Mouse (Mus musculus): ENCODE measurements at regions not wholly inside any gene's neighbourhood (a gene's known extent, or its start where the extent isn't known, plus 50 kb on each side); places are given as distances from the start of the nearest gene placed in this dataset.
A peak's percentile ranks its signal among the peaks of the same experiment; 100 is the strongest.

DNA sequence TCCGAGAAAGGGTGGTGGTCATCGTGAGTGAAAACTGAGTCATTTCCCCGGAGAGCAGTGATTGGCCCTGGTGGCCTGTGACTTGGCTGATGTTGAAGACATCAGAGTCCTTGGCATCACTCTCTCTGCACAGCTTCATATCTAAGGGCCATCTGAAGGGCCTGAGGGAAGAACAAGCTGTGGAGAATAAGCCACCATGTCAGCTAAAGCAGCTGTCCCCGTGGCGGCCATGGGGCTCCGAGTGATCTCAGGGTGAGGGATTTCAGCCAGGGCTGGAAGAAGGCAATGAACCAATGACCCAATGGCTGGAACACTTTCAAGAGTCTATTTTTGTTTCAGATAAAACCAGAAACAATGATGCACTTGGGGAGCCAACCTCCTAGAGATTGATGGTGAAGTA, 62.2 kb downstream of the Ttc32 start:
- peak; percentile 11 to 31 for DNase-seq

DNA sequence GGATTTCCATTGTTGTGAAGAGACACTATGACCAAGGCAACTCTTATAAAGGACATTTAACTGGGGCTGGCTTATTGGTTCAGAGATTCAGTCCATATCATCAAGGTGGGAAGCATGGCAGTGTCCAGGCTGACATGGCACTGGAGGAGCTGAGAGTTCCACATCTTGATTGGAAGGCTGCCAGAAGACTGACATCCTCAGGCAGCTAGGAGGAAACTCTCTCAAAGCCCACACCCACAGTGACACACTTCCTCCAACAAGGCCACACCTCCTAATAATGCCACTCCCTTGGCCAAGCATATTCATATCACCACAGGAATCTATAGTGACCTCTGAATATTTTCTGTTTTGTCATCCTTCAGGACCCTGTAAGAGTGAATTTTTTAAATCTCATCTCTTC, 65.3 kb downstream of the Ttc32 start:
- DNase-seq = no peak

DNA sequence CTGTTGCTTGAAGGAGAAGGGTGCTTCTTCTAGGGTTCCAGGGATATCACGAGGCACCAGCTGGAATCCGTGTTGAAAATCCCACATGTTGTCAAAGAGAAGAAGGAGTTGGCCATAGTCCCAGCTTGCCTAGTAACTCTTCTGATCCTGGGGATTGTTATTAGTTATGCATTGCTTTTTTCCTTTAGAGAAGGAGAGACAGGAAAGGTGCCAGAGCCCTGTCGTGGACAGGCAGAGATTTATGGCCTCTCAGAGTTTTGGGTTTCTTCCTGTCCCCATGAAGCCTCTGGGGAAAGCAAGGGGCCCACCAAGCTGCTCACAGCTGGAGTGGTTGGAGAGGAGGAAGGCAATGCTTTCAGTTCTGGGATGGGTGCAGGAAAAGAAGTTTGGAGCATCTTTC, 76.6 kb downstream of the Ttc32 start:
- DNase-seq = no peak

DNA sequence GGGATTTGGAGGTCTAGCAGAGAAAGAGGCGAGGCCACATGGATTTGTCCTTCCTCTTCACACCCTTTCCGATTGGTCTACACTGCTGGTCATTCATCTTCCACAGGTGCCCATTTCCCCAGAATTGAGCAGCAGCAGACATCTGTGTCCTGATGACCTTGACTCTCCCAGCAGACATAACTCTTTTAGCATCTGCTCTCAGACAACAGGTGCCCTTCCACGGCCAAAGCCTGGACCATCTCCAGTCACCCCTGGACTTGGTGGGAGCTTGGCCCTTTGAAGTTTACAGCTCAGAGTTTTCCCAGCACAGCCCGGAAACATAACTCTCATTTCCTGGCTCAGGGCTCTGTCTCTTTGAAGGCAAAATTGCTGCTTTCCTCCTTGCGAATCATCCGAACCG, 80.0 kb downstream of the Ttc32 start:
- DNase-seq = no peak

DNA sequence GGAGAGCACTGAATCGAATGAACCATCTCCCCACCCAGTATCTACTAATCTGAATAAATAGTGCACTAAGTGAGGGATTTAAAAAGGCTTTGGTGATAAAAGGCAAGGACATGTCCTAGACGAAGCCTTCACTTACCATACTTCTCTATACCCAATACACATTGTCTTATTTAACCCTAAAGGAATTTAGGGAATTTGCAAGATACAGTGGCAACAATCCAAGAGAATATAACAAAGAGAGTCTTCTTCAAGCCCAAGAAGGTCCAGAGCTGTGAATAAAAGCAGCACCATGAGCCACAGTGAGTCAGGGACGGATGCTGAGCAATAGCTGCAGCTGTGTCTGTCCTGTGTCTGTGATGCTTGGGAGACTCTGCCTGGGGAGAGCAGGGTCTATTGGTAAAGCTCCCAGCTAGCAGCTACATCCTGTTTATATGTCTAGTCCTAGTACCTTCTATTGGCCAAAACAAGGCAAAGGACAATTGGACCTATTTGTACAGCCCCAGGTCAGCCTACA, 82.4 kb downstream of the Ttc32 start:
- no peak for DNase-seq

DNA sequence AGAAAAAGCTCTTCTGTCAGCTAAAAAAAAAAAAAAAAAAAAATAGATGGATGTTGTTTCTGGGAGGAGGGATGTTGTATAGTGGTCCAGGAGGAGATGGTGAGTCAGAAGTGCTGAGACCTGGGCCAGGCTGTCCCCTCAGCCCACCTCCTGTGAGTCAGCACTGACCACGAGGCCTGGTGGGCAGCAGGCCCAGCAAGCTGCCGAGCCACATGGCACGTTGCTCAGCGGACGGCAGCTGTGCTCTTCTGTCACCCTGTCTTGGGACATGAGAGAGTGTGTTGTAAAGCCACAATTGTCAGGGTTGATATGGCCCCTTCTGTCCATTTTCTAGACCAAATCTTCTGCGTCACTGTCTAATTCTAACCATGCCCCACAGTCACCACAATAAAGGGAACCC, 83.9 kb downstream of the Ttc32 start:
- no peak for DNase-seq

DNA sequence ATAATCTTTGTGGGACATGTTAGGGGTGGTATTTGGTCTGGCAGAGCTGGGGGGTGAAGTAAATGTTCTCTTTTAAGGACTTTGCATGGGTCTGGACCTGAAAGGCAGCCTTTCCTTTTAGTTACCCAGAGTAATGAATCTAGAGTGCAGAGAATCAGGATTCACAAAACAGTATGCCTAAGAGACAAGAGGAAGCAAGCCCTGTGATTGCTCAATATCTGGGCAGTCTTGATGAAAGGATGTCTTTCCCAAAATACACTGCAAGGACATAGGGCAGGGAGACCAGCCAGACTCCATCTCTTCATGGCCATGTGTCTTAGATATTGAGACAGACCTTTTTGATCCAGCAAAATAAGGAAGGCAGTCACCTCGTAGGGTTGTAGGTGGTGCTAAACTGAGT, 84.3 kb downstream of the Ttc32 start:
- DNase-seq = no peak

DNA sequence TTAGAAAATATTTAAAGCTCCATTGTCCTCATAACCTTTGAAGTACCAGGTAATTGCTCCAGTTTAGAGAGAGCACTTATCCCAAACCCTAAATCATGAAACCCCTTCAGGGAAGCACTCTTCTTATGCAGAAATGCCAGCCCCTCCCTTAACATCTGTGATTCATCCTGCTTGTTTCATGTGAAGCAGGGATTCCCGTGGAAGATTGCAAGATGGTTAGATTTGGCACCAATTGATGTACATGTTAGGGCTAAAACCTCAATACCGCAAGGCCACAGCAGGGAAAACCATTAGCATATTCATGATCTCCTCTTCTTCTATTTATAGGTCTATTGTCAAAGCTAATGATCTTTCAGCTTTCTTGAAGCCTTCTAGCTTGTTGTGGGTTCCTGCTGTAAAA, 88.8 kb downstream of the Ttc32 start:
- DNase-seq = no peak

DNA sequence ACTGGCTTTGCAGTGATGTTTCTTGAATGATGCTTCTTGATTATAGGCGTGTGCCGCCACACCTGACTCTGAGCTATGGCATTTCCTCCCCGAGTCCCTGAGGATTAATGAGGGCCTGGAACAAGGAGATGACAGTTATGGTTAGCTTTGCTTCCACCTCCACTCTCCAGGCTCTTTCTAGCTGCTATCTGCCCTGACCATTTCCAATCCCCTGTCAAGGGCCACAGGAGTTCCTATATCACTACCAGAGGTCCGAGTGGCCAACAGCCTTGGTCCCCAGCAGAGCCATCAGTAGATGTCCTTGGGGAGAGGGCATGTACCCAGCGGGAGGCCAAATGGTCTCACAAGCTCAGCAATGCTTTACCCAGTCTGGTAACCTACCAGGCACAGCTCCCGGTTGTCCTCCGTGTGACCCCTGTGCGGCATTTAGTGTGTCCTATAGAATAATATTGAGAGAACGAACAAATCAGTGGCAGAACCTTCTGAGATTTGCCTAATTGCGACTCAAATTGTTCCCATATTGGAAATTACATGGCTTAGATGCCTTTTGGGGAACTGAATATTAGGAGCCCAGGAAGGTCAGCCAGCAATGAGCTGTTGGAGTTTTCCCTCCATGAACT, 98.2 kb downstream of the Ttc32 start:
- no peak for DNase-seq

DNA sequence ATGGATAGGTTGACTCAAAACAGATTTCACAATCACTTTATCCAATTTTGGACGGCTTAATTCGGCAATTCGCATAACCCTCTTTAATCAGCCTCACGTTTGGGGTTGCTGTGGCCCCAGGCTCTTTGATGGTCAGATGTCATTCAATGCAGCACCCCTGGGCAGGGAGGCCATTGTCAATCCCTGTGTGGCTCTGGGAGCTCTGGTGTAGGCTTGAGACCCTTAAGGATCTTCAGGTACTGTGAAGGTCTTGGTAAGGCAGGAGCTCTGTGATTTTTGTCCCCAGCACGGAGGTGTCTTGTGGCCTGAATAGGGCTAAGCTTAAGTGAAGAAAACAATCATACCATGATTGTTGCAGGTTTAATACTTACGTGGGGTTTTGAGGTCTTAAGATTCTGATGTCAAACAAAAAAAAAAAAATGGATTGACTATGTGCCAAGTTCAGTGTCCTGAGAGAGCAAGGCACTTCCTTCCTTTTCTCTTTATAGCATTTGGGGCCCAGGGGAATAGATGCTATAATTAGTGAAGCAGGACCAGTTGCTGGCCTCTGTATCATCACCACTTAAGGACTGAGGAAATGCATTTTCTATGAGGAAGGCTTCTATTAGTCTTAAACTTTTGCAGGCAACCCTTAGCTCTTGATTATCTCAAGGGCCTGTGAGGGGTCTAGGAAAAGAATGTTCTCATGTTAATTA, 98.9 kb downstream of the Ttc32 start:
- peak; percentile 10 to 44 for DNase-seq

DNA sequence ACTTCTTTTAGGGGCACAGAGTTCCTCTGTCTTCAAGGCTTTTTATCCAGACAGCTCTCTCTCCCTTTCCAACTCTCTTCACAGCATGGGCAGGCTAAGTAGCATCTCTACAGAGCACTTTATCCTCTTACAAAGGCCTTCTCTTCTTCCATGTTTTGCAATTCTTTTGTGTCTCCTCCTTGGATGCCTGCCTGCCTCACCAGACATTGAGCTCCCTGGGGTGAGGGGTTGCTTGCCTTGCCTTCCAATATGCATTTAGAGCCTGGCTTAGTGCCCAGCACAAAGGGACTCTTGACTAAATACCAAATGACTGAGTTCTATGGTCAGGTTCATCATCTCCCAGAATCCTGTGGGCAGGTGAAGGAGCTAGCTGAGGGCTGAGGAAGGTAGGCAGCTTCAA, 102.8 kb downstream of the Ttc32 start:
- DNase-seq = no peak

DNA sequence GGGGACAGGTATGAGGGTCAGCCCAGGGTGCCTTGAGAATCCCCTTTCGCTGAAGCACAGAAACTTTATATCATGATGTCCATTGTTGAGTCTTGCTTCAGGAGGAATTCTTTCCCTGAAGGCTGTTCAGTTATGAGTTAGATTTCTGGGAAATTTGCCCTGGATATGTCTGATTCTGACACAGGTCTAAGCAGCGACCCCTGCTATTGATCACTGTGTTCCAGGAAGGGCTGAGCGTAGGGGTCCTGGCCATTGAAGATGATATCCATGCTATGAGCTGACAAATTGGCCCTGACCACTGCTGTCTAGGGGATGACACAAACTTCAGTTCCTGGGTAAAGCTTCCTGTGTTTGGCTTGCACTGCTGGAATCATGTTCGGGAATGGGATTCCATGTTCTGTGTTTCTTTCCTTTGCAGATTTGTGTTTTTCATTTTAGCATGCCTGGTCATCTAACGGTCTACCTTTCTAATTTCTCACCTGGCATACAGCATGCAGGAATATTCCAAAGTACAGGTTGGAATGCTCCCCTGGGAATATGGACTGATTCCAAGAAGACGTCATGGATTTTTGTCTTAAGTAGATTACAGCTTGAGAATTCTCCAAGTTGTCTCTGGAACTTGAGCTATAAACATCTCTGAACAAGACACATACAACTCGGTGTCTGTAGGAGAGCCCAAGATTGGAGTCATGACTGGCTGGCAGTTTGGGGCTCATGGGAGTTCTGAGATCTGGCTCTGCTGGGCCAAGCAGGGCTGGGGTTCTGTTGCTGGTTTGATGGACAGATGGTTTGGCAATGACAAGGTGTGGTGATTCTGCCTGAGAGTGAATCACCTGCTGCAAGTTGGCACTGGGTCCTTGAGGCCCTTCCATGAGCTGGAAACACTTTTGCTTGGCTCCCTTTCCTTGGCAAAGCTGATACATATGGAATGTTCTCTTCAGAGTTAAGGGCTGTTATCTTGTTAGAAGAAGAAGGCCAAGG, 104.4 kb downstream of the Ttc32 start:
- no peak for DNase-seq

DNA sequence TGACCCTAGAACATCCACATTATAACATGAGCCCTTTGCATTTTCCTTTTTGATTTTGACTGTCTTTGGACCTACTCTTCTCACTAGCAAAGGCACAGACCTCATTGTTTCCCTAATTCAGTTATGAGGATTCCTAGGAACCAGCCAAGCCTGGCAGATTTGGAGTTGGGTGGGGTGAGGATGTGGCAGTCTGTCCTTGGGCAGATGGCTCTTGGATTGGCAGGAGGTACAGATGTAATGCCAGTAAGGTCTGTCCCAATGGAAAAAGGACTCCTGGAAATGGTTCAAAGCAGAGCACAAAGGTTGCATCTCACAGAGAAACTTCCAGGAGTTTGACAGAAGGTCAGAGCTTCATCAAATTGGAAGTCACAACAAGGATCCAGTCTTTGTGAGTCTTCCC, 121.2 kb downstream of the Ttc32 start:
- DNase-seq = no peak

DNA sequence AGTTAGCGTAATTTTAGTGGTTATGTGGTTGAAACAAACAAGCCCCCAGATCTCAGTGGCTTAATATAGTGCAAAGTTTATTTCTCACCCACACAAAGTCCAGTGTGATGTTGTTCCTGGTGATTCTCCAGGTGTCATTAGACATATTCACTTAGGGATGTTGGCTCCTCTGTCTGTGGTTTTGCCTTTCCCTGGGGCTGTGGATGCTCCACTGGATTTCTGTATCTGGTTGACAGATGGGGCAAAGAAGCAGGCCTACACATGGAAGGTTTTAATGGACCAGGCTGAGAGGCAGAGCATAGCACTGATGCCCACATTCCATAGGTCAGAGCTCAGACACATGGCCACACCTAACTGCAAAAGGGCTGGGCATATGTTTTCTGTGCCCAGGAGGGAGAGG, 121.6 kb downstream of the Ttc32 start:
- DNase-seq = no peak

DNA sequence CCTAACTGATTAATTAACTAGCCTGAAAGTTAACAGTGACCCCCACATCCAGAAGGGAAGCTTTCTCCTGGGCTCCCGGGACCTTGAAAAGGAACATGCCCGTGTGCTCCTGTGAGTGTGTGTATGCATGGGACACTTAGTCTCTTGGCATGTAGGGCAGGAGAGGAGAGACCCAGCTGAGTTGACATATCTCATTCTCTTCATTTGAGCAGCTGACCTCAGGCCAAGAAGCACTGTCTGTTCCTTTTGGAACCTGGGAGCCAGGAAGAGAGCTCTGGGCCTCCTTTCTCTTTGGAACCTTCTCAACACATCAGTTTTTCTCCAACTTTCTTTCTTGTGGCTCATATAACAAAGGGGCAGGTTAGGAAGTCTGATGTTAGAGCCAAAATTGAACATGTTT, 124.7 kb downstream of the Ttc32 start:
- no peak for DNase-seq

DNA sequence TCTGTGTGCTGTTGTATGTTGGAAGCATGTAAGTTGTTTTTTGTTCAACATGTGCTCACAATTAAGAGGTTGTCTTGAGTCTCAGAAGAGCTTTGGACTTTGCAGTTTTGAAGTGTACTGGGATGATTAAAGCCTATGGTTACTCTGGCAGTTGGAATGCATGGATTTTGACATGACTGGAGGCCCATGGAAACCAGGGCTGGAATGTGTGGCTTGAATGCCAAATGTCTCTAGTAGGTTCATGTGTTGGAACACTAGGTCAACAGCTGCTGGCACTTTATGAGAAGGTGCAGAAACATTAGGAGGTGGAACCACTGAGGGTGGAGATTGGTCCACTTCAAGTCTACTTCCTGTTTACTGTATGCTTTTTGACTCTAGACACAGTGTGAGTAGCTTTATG, 127.0 kb downstream of the Ttc32 start:
- peak in 1 of 2 experiments; percentile 11 for DNase-seq

DNA sequence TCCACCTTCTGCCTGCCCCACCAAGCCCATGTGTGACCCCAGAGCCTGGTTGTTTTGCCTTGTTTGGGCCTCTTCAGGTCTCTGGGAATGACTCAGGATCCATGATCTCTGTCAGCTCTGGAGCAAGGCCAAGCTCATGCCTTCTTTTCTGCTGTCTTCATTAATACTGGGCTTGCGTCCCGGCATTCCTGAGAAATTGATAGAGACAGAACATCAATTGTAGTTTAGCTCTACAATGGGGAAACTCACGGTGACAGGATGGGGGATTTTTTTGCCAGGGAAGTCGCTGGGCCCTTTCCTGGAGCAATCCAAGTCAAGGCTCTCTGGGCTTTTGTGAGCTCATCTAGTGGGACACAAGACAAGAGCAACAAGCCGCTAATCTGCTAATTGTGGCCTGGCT, 129.0 kb downstream of the Ttc32 start:
- DNase-seq = no peak

DNA sequence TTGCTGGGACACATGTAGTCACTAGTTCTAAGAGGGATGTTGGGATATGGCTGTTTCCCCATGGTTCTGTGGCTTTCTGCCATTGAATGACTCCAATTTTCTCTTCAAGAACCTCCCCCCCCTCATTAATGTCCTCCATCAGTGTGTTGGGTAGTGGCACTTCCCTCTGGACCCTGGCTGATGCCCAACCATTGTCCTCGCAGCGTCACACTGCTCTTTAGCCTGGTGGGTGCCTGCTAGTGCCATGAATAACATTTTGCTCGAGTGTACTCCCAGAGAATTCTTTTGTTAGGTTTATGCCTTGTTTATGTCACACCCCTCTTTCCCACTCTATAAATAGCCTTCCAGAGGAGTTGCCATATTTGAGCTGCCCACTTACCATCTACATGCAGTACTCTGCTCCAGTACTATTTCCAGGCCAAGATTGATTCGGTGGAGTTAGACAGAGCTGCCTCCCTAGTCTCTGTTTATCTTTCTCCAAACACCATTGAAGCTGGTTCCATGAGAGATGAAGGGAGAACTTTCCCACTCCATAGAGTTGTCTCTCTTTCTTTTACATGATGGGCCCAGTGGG, 135.7 kb downstream of the Ttc32 start:
- DNase-seq = peak in 1 of 2 experiments; percentile 12

DNA sequence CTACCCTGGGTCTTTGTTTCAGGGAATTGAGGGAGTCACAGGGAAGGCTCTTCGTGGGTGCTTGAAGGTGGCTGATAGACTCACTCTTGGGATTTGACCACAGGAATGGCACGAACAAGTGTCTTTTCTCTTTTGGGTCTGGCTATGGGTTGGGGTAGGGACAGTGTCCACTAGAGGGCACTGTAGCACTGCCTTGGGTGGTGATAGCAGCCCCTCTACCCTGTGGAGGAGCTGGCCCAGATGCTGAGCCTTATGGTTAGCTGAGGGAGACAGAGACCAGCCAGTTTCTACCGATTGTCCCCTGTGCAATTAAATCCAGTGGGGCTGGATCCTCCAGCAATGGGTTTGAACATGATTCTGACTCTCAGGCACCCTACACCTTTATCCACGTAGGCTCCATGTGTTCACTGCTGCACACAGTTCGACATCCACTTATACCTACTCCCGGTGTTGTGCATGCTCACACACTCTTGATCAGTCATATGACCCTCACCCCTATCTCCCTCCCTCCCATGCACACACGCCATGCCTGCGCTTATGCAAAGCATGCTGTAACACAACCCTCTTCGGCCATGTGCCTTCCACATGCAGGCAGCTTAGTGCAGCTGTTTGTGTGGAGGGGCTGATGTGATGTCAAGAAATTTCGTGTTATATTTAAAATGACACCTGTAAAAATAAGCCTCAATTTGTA, 136.6 kb downstream of the Ttc32 start:
- DNase-seq = peak; percentile 26 to 67

DNA sequence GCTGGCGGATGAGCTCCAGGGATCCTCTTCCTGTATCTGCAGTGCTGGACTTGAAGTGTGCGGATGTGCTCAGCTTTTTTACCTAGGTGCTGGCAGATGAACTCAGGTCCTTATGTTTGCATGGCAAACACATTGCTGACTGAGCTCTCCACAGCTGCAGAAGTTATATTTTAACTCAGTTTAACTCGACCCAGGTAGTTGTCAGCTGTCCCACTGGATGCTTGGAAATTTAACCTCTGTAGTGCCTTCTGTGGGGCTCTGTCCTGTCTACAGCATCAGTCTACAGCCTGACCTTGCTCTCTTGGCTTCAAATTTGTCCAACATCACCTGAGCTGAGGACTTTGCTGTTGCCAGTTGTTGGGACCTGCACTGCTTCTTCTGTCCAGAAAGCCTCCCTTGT, 139.2 kb downstream of the Ttc32 start:
- DNase-seq = peak in 1 of 2 experiments; percentile 36

DNA sequence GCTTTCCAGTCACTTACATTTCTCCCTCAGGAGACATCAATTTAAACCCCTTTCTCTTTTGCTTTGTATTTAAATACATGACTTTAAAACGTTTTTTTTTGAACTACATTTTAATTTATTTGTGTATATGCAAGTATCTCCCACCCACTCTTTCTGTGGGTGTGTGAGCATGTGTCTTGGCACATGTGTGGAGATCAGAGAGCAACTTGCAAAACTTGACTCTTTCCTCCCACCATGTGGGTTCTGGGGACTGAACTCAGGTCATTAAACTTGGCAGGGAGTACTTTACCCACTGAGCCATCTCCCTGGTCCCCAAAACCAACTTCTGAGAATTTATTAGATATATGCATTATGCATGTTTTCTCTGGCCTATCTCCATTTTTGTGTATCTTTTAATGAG, 143.9 kb downstream of the Ttc32 start:
- DNase-seq = no peak

DNA sequence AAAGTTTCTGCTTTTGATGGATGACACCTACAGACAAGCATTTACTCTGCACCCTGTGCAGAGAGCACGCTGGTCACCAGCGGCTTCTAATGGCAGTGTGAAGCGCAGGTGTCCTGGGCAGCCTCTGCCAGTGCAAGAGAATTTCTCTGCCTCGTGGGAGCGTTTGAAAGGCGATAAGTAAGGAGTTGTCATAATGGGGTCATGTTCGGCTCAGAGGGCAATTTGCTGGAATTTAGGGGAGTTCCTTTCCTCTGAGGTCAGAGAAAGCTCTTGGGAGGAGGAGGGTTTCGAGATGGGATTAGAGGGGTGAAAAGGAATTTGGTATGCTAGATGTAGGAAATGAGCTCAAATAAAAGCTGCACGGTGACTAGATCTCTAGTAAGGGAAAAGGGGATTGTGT, 144.5 kb downstream of the Ttc32 start:
- peak in 1 of 2 experiments; percentile 6 for DNase-seq

DNA sequence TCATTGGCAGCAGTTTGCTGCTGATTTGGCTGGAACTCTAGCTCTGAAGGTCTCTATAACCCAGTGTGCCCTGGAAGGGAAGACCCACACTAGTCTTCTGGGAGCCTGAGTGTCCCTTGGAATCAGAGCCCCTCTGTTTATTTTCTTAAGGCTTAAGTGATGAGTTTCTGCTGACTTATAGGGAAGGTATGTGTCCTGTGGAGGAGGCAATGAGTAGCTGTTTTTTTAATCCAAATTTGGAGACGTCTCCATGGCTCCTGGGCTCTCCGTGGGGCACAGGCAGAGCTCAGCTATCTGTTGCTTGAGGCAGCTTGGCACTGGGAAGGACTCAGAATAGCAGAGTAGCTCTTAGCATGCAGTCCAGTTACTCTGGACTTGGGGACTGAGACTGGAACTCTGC, 146.4 kb downstream of the Ttc32 start:
- DNase-seq = no peak
